Mouse (Mus musculus) heart, adult 2 months (tissue): ENCODE data around the gene Vwce.

Experiments used
- CTCF ChIP-seq: fragments of 200-600 bp; IDR thresholded peaks from 2 replicates; pipeline ENCODE4 v1.8.1; 2022; ENCODE audit warnings: antibody characterized with exemption, mild to moderate bottlenecking, moderate library complexity
- EP300 ChIP-seq: fragments of 200-500 bp; IDR thresholded peaks from 2 replicates; pipeline ENCODE4 v1.6.1; 2011; ENCODE audit warnings: low read depth, low read length, control low read depth; ENCODE audit not compliant: insufficient read depth
- POLR2A ChIP-seq: fragments of 200-500 bp; IDR thresholded peaks from 2 replicates; pipeline ENCODE4 v1.6.1; 2011; ENCODE audit warnings: mild to moderate bottlenecking, low read depth, low read length, control low read depth; ENCODE audit not compliant: insufficient read depth

DNA sequence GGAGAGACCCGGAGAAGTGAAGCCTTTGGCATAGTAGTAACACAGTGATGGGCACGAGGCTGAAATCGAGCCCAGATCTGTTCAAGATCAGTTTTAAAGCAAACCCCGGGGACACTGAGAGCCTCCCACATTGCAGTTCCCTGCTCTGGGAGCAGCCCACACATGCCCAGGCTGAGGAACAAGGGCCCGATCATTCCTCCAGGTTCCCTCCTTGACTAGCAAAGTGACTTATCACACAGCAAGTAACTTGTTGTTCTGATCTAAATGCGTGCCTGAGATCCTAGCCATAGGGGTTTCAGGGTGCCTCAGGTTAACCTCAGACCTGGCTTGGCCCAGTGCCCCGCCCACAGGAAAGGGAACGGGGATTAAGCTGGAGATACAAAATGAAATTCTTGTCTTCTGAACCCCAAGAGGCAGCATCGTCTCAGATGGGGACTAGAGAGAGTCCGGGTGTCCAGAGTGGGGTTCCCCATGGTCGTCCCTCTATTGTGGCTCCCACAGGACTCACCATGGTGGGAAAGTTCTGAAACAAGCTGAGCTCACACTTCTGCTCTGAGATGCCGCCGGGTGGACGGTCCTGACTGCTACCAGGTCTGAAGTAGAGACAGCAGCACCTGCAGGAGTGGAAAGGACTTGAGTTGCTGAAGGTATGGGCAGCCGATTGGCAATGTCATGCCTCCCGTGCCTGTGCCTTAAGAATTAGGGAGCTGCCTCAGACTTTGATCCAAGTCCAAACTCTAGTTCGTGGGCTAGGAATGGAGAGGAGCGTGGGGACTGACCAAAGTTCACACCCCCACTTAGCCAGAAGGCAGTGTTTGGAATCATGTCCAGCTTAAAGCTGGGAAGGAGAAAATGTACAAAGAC, 30.1 kb upstream of the Vwce start:
- TF ChIP-seq POLR2A (no peak), CTCF (no peak), EP300 (no peak)
